Mouse (Mus musculus) right cerebral cortex, adult 2 months (tissue): ENCODE measurements around the gene Gm11361.

Source experiments
- DNase-seq, 2 experiments: peaks; one replicate each; pipeline ENCODE4 v3.0.0; 2021 to 2022; ENCODE audit warnings: low spot score in 2 of 2

Gene Gm11361

DNA sequence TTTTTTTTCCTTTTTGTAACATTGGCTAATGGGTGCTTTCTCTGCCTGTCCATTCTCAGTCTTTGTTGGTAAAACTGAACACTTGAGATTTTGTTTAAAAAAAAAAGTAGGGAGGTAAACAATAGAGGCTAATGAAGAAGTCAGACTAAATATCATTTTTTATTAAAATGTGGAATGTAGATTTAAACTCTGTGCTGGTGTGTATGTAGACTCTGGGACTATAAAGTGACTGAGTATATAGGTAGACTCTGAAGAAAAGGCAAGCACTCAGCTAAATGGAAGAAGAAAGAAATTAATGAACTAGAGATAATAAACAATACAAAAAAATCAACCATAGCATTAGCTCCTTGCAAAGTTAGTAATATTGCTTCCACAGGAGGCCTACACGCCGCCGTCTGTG, at the start of gene Gm11361:
Gene Gm11361 (plus strand): TSS at position 301 of the 400 bp plus-strand sequence.
- DNase-seq: no peak

DNA sequence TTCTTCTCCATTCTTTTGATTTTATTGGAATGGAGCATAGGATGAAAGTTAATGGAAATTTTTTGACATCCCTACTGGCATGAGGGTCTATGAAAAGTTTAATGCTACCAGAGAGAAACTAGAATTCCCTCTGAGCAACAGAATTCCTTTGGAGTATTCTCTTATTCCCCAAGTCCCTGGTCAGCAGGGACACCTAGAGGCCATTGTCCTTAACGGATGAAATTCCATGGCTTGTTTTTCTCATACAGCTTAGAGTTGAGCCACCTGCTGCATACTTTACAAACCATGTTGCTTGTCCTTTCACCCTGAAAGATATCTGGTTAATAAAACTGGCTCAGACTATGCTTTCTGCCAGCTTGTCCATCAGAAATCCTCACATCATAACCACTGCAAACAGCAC, 7.1 kb downstream of the Gm11361 start:
- DNase-seq: no peak

DNA sequence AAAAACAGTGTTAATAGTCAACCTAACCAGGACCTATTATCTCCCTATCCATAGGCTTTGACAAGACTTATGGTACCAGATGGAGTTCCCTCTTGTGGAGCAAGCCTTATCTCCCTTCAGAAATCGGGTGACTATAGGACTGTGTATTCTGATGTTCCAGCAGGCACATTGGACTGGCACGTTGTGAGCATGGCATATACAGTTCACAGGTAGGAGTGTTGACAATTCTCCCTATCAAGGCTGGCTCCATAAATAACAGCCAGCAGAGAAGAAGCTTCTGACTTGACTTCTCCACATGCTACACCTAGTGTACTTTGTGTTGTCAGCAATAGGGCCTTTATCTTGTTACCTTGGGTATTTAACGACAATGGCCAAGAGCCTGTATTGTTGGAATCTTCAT, 30.0 kb downstream of the Gm11361 start:
- DNase-seq: no peak

DNA sequence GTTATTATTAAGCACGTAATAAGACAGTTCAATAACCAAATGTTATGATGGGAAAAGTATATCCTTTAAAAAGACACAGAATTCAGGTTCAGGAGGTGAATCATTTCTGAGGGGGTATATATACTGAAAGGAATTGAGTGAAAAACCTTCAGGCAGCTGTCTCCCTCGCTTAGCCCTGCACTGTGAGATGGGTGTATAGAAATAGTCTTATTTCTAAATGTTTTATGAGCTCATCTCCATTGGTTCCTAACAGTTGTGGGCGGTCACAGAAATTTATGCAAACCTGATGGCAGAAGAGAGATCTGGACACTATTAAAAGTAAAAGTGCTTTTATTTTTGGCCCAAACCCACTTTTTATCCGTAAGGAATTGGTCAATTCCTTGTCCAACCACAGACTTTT, 36.9 kb downstream of the Gm11361 start:
- no peak for DNase-seq

DNA sequence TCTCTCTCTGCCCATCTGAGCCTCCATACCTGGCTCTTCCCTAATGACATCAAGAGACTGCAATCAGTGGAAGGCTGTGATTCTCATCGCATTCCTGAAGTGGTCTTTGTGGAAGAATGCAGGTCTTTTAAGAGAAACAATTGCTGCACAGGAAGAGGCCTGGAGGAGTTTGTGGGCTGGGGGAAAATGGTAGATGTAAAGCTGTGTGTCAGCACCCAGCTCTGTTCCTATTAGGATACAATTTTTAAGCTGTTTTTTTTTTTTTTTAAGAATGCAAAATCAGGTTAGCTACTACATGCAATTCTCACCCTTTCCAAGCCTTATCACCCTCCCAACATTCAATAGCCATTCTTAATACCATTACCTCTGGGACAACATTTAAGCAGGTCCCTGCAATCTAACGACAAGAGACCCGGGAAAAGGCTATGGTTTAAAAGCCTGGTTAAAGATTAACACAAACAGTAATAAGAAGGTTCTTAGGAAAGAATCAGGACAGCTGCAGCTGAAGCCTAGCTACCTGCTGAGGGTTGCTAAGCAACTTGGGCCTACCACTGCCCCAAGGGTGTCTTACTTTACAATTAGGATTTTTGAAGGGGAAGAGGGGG, 37.5 kb downstream of the Gm11361 start:
- no peak for DNase-seq

DNA sequence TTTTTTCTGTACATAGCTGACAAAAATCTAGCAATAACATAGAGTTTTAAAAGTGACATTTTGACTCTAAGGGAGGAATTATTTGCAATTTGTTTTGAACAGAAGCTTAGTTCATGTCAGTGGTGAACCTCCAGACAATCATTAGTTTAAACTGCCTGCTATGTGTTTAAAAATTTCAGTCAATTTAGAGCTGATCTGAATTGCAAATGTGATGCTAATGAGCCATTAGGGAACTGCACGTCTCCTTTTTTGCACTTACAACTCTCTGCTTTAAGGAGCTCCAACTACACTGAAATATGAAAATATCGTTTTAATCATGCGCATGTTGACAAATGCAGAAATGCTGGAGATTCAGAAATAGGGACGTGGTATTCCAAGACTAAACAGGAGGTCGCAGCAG, 38.2 kb downstream of the Gm11361 start:
- DNase-seq: no peak

DNA sequence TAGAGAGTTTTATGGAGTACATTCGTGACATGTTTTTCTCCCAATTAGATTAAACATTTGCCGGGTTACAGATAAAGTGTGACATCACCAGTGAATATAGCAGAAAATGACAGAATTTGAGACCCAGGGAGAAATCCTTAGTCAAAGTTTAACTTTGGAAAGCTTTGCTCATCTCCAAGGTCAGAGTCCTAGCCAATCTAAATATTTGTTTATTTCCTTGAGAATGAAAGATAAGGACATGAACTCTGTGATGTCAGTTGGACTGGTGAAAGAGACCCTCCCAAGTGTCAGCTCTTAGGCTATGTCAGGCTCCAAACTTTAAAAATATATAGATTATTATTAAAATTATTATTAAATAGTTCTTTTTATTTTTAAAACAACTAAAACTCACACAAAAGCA, 39.8 kb downstream of the Gm11361 start:
- no peak for DNase-seq

DNA sequence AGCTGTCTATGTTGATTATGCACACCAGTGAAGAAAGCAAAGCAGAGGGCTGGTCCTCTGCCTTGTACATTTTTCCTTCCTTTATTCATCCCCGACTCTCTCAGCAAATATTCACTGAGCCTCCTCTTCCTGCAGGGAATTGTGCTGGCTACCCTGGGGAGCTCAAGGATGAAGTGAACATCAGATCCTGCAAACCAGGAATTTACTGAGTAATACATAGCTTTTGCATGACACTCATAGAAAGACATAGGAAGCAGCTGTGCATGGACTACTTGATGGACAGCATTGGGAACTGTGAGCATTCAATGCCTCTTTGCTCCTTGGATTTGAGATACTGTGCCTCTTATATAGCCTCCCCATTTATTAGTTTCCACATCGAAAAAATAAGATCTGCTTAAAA, 40.2 kb downstream of the Gm11361 start:
- DNase-seq: no peak
